Mouse (Mus musculus): ENCODE measurements around the gene Lman2l. TPM values are rescaled to one million over a fixed set of nuclear protein-coding genes. Genes with fewer than 3 reads are reported as not detected.

Lman2l gene
- polyA plus RNA-seq, 1 experiment from 2014 or later, result 15.9 TPM

GRCm38 (mm10) chr1:36371934-36372845 lies 72.9 kb downstream of the Lman2l start, which contains the start of gene Fer1l5:
Fer1l5 (plus strand) TSS chr1:36372291.
- ATAC-seq (no peak), DNase-seq (ENCODE audit: low spot score) (no peak)
- H3K27me3 ChIP-seq (replicated peaks; ENCODE audit: insufficient read depth, low read length), result no peaks in the 10 kb centered on the region
- no peak within 1 kb of the TSS for H3K4me2 ChIP-seq (replicated peaks; ENCODE audit: low read depth, low read length)
- TF ChIP-seq EP300 (IDR thresholded peaks at IDR 0.05), result no peak
- no peak for TF ChIP-seq CTCF (IDR thresholded peaks at IDR 0.05)
- WGBS, result 62% methylated on average over 10 of the region's 10 CpGs
- no peaks in the 10 kb centered on the region for H3K9me3 ChIP-seq (ENCODE audit: low read length)
- no peak within 1 kb of the TSS for H3K4me3 ChIP-seq (ENCODE audit: low read depth, low read length)
- peaks cover 7% of the 10 kb centered on the region; the same call in 1 of the 2 replicates for H3K4me1 ChIP-seq (ENCODE audit: insufficient read depth, low read depth, low read length)
- no peak within 1 kb of the TSS for H3K9ac ChIP-seq (replicated peaks; ENCODE audit: low read depth)
- no peak within 1 kb of the TSS for H3K27ac ChIP-seq (ENCODE audit: low read length)
- H3K36me3 ChIP-seq (ENCODE audit: insufficient read depth, low read length), result no peaks in the 10 kb centered on the region

GRCm38 (mm10) chr1:36370918-36371317 lies 74.2 kb downstream of the Lman2l start:
- 58% methylated on average over 6 of the region's 6 CpGs for WGBS
- H3K27ac ChIP-seq (ENCODE audit: low read length), result no peak overlapping the region
- H3K36me3 ChIP-seq (ENCODE audit: insufficient read depth, low read length), result no peaks in the 10 kb centered on the region
- no peak overlapping the region for H3K9ac ChIP-seq (replicated peaks; ENCODE audit: low read depth)
- TF ChIP-seq EP300 (IDR thresholded peaks at IDR 0.05) (no peak), CTCF (IDR thresholded peaks at IDR 0.05) (no peak)
- DNase-seq (ENCODE audit: low spot score) (peak; percentile 29), ATAC-seq (no peak)
- H3K9me3 ChIP-seq (ENCODE audit: low read length), result no peaks in the 10 kb centered on the region
- H3K4me1 ChIP-seq (ENCODE audit: insufficient read depth, low read depth, low read length), result peaks cover 7% of the 10 kb centered on the region; the same call in 1 of the 2 replicates
- no peak overlapping the region for H3K4me3 ChIP-seq (ENCODE audit: low read depth, low read length)
- no peaks in the 10 kb centered on the region for H3K27me3 ChIP-seq (replicated peaks; ENCODE audit: insufficient read depth, low read length)
- H3K4me2 ChIP-seq (replicated peaks; ENCODE audit: low read depth, low read length), result no peak overlapping the region

Other genes starting within 250 kb of the Lman2l start
- 29.1 and 33.6 TPM in 2 replicates for gene Uggt1, start 200.6 kb downstream of the Lman2l start, polyA plus RNA-seq (2015; fragmentation: Nextera tagmentation; extraction: Ambion mirVana)
- gene Neurl3, start 170.6 kb downstream of the Lman2l start, polyA plus RNA-seq (2015; fragmentation: Nextera tagmentation; extraction: Ambion mirVana), result 12.7 and 15.9 TPM in 2 replicates
- 14.9 and 15.3 TPM in 2 replicates for gene Arid5a, start 137.5 kb downstream of the Lman2l start, polyA plus RNA-seq (2015; fragmentation: Nextera tagmentation; extraction: Ambion mirVana)
- gene Kansl3, start 76.1 kb downstream of the Lman2l start, polyA plus RNA-seq (2015; fragmentation: Nextera tagmentation; extraction: Ambion mirVana), result 21.3 and 23.5 TPM in 2 replicates
- gene Fer1l5, start 73.0 kb downstream of the Lman2l start, polyA plus RNA-seq (2015; fragmentation: Nextera tagmentation; extraction: Ambion mirVana), result 0.18 and 0.26 TPM in 2 replicates
- gene Cnnm4, start 26.3 kb upstream of the Lman2l start, polyA plus RNA-seq (2015; fragmentation: Nextera tagmentation; extraction: Ambion mirVana), result 8.7 and 9.3 TPM in 2 replicates
- 3.3 TPM in 2 replicates for gene Cnnm3, start 66.6 kb upstream of the Lman2l start, polyA plus RNA-seq (2015; fragmentation: Nextera tagmentation; extraction: Ambion mirVana)
- gene Ankrd23, start 91.6 kb upstream of the Lman2l start, polyA plus RNA-seq (2015; fragmentation: Nextera tagmentation; extraction: Ambion mirVana), result 6.2 and 10.5 TPM in 2 replicates
- 0.62 TPM in 1 of 2 replicates, not detected in the other for gene Gm42417, start 94.2 kb upstream of the Lman2l start, polyA plus RNA-seq (2015; fragmentation: Nextera tagmentation; extraction: Ambion mirVana)
- 19.4 and 23.1 TPM in 2 replicates for gene Ankrd39, start 102.2 kb upstream of the Lman2l start, polyA plus RNA-seq (2015; fragmentation: Nextera tagmentation; extraction: Ambion mirVana)
- 11.7 and 15.0 TPM in 2 replicates for gene Sema4c, start 113.1 kb upstream of the Lman2l start, polyA plus RNA-seq (2015; fragmentation: Nextera tagmentation; extraction: Ambion mirVana)
- 4.7 and 5.1 TPM in 2 replicates for gene Fam178b, start 237.9 kb upstream of the Lman2l start, polyA plus RNA-seq (2015; fragmentation: Nextera tagmentation; extraction: Ambion mirVana)
- gene Cox5b, start 246.2 kb upstream of the Lman2l start, polyA plus RNA-seq (2015; fragmentation: Nextera tagmentation; extraction: Ambion mirVana), result 408 and 474 TPM in 2 replicates